Mouse (Mus musculus): ENCODE data around the gene Rbpms2. TPM values are rescaled to one million over a fixed set of nuclear protein-coding genes. Genes with fewer than 3 reads are reported as not detected.
"Not testable (repeated sequence)": the region's sequence is repeated elsewhere in the genome, so short reads cannot be mapped to it uniquely, and the experiment has no call there.

The Rbpms2 gene
- polyA plus RNA-seq, 1 experiment from 2014 or later = 19.3 TPM

- no peak overlapping the region for H3K4me2 ChIP-seq
- H3K27me3 ChIP-seq (replicated peaks) = no peaks in the 10 kb centered on the region
- ATAC-seq (ENCODE audit: insufficient read depth, low FRiP score, low read depth) = no peak
- no peak overlapping the region for H3K9ac ChIP-seq
- H3K36me3 ChIP-seq = peaks cover 4% of the 10 kb centered on the region; the same call in 1 of the 2 replicates
- H3K27ac ChIP-seq = no peak overlapping the region
- H3K4me3 ChIP-seq (replicated peaks) = no peak overlapping the region
- no peaks in the 10 kb centered on the region for H3K9me3 ChIP-seq
- H3K4me1 ChIP-seq = peaks cover 32% of the 10 kb centered on the region
- WGBS = 68% methylated on average over 1 of the region's 1 CpGs
These were observed 53.5 kb downstream of the Rbpms2 start for GRCm38 (mm10) chr9:65682994-65683393.

GRCm38 (mm10) chr9:65684704-65685103 is 55.3 kb downstream of the Rbpms2 start:
- Histone ChIP-seq H3K4me2 (no peak overlapping the region), H3K27ac (no peak overlapping the region), H3K36me3 (peaks cover 12% of the 10 kb centered on the region), H3K9ac (no peak overlapping the region), H3K9me3 (no peaks in the 10 kb centered on the region), H3K27me3 (replicated peaks) (no peaks in the 10 kb centered on the region), H3K4me3 (replicated peaks) (no peak overlapping the region), H3K4me1 (peaks cover 17% of the 10 kb centered on the region)
- 71% methylated on average over 2 of the region's 2 CpGs for WGBS
- no peak for ATAC-seq (ENCODE audit: insufficient read depth, low FRiP score, low read depth)

- H3K27me3 ChIP-seq (replicated peaks); H3K4me2 ChIP-seq; H3K4me1 ChIP-seq; H3K4me3 ChIP-seq (replicated peaks); H3K9ac ChIP-seq; H3K9me3 ChIP-seq; H3K27ac ChIP-seq; ATAC-seq (ENCODE audit: insufficient read depth, low FRiP score, low read depth): not testable (repeated sequence)
- H3K36me3 ChIP-seq = peaks cover 19% of the 10 kb centered on the region
- WGBS = 73% methylated on average over 2 of the region's 2 CpGs
These were observed 60.4 kb downstream of the Rbpms2 start for GRCm38 (mm10) chr9:65689869-65690268.

- no peak overlapping the region for H3K27ac ChIP-seq
- no peak for ATAC-seq (ENCODE audit: insufficient read depth, low FRiP score, low read depth)
- H3K36me3 ChIP-seq = peaks cover 27% of the 10 kb centered on the region
These were observed 63.0 kb downstream of the Rbpms2 start for GRCm38 (mm10) chr9:65692466-65692865.

GRCm38 (mm10) chr9:65692959-65693603 is 63.6 kb downstream of the Rbpms2 start:
- Histone ChIP-seq H3K9ac (no peak overlapping the region), H3K4me1 (no peaks in the 10 kb centered on the region), H3K4me2 (no peak overlapping the region), H3K9me3 (no peaks in the 10 kb centered on the region), H3K36me3 (peaks cover 23% of the 10 kb centered on the region), H3K4me3 (replicated peaks) (no peak overlapping the region), H3K27ac (0 out of 2 replicates have a peak overlapping the region, but pooled peaks have one; percentile 33), H3K27me3 (replicated peaks) (no peaks in the 10 kb centered on the region)
- WGBS = 32% methylated on average over 5 of the region's 5 CpGs
- peak; percentile 22; the same call in 1 of the 2 replicates for ATAC-seq (ENCODE audit: insufficient read depth, low FRiP score, low read depth)

More at GRCm38 (mm10) chr9:65692466-65692865, 63.0 kb downstream of the Rbpms2 start:
- Histone ChIP-seq H3K9me3 (no peaks in the 10 kb centered on the region), H3K4me2 (no peak overlapping the region), H3K9ac (no peak overlapping the region), H3K4me3 (replicated peaks) (no peak overlapping the region), H3K4me1 (no peaks in the 10 kb centered on the region), H3K27me3 (replicated peaks) (no peaks in the 10 kb centered on the region)
- 47% methylated on average over 3 of the region's 3 CpGs for WGBS

GRCm38 (mm10) chr9:65695646-65696045 is 66.2 kb downstream of the Rbpms2 start:
- Histone ChIP-seq H3K27ac (peak overlapping the region; percentile 57; the same call in 1 of the 2 replicates), H3K9ac (no peak overlapping the region)
- ATAC-seq (ENCODE audit: insufficient read depth, low FRiP score, low read depth) = no peak

GRCm38 (mm10) chr9:65696337-65696736 is 66.9 kb downstream of the Rbpms2 start:
- H3K4me1 ChIP-seq = no peaks in the 10 kb centered on the region
- no peaks in the 10 kb centered on the region for H3K27me3 ChIP-seq (replicated peaks)
- H3K9me3 ChIP-seq = no peaks in the 10 kb centered on the region
- H3K4me2 ChIP-seq = no peak overlapping the region
- no peak for ATAC-seq (ENCODE audit: insufficient read depth, low FRiP score, low read depth)
- no peak overlapping the region for H3K9ac ChIP-seq
- peak overlapping the region; percentile 57; the same call in 1 of the 2 replicates for H3K27ac ChIP-seq
- peaks cover 32% of the 10 kb centered on the region; the same call in 1 of the 2 replicates for H3K36me3 ChIP-seq
- no peak overlapping the region for H3K4me3 ChIP-seq (replicated peaks)

More at GRCm38 (mm10) chr9:65695646-65696045, 66.2 kb downstream of the Rbpms2 start:
- Histone ChIP-seq H3K4me1 (no peaks in the 10 kb centered on the region), H3K27me3 (replicated peaks) (no peaks in the 10 kb centered on the region), H3K9me3 (no peaks in the 10 kb centered on the region), H3K4me3 (replicated peaks) (no peak overlapping the region), H3K36me3 (peaks cover 25% of the 10 kb centered on the region; the same call in 1 of the 2 replicates), H3K4me2 (no peak overlapping the region)
- 56% methylated on average over 3 of the region's 3 CpGs for WGBS

- Histone ChIP-seq H3K9ac (no peak overlapping the region), H3K9me3 (no peaks in the 10 kb centered on the region), H3K36me3 (peaks cover 37% of the 10 kb centered on the region), H3K4me3 (replicated peaks) (no peak overlapping the region), H3K4me1 (no peaks in the 10 kb centered on the region), H3K27me3 (replicated peaks) (no peaks in the 10 kb centered on the region), H3K27ac (no peak overlapping the region), H3K4me2 (no peak overlapping the region)
- no peak for ATAC-seq (ENCODE audit: insufficient read depth, low FRiP score, low read depth)
- WGBS = 81% methylated on average over 7 of the region's 7 CpGs
These were observed 67.9 kb downstream of the Rbpms2 start for GRCm38 (mm10) chr9:65697356-65697755.

- H3K9ac ChIP-seq = no peak overlapping the region
- no peak for ATAC-seq (ENCODE audit: insufficient read depth, low FRiP score, low read depth)
- H3K36me3 ChIP-seq = peaks cover 43% of the 10 kb centered on the region
- no peak overlapping the region for H3K4me3 ChIP-seq (replicated peaks)
- no peaks in the 10 kb centered on the region for H3K27me3 ChIP-seq (replicated peaks)
- no peak overlapping the region for H3K27ac ChIP-seq
- H3K9me3 ChIP-seq = no peaks in the 10 kb centered on the region
- no peaks in the 10 kb centered on the region for H3K4me1 ChIP-seq
- no peak overlapping the region for H3K4me2 ChIP-seq
These were observed 68.5 kb downstream of the Rbpms2 start for GRCm38 (mm10) chr9:65697992-65698391.

- Histone ChIP-seq H3K9me3 (no peaks in the 10 kb centered on the region), H3K27ac (no peak overlapping the region), H3K36me3 (peaks cover 47% of the 10 kb centered on the region), H3K4me3 (replicated peaks) (no peak overlapping the region), H3K9ac (no peak overlapping the region), H3K4me2 (no peak overlapping the region), H3K27me3 (replicated peaks) (no peaks in the 10 kb centered on the region), H3K4me1 (no peaks in the 10 kb centered on the region)
- ATAC-seq (ENCODE audit: insufficient read depth, low FRiP score, low read depth) = no peak
- WGBS = 81% methylated on average over 6 of the region's 6 CpGs
These were observed 71.1 kb downstream of the Rbpms2 start for GRCm38 (mm10) chr9:65700504-65700903.

- ATAC-seq (ENCODE audit: insufficient read depth, low FRiP score, low read depth) = no peak
- Histone ChIP-seq H3K4me3 (replicated peaks) (no peak overlapping the region), H3K4me1 (no peaks in the 10 kb centered on the region), H3K4me2 (no peak overlapping the region), H3K9me3 (no peaks in the 10 kb centered on the region), H3K9ac (no peak overlapping the region), H3K36me3 (peaks cover 43% of the 10 kb centered on the region), H3K27ac (no peak overlapping the region), H3K27me3 (replicated peaks) (no peaks in the 10 kb centered on the region)
- 91% methylated on average over 9 of the region's 9 CpGs for WGBS
These were observed 72.8 kb downstream of the Rbpms2 start for GRCm38 (mm10) chr9:65702286-65702685.

- no peak for ATAC-seq (ENCODE audit: insufficient read depth, low FRiP score, low read depth)
- H3K36me3 ChIP-seq = peaks cover 40% of the 10 kb centered on the region
- H3K9me3 ChIP-seq = no peaks in the 10 kb centered on the region
- H3K4me1 ChIP-seq = no peaks in the 10 kb centered on the region
- 86% methylated on average over 7 of the region's 7 CpGs for WGBS
- no peak overlapping the region for H3K4me2 ChIP-seq
- no peak overlapping the region for H3K9ac ChIP-seq
- H3K27me3 ChIP-seq (replicated peaks) = no peaks in the 10 kb centered on the region
- no peak overlapping the region for H3K27ac ChIP-seq
- no peak overlapping the region for H3K4me3 ChIP-seq (replicated peaks)
These were observed 73.8 kb downstream of the Rbpms2 start for GRCm38 (mm10) chr9:65703241-65703640.

Measured in stomach, embryonic 15.5 days (tissue).